Mouse (Mus musculus) embryonic facial prominence, embryonic 10.5 days (tissue): ENCODE measurements around the gene Prr7. TPM values are rescaled to one million over a fixed set of nuclear protein-coding genes. Genes with fewer than 3 reads are reported as not detected.

Source experiments
- microRNA-seq: library from miRNA; unstranded; fragments of <30 nt; microRNA quantifications from one replicate; pipeline ENCODE4, GENCODE M21; 2017
- polyA plus RNA-seq: library from polyadenylated mRNA; unstranded; fragments of >200 nt; fragmentation: Nextera tagmentation; extraction: Ambion mirVana; gene quantifications from 2 replicates; pipeline ENCODE4 v1.2.1, GENCODE M21; 2016

Prr7 gene
- polyA plus RNA-seq, 1 experiment from 2014 or later = 0.54 TPM

Small RNA genes lying within 50 kb of the gene (microRNA-seq; reads per million reads assigned to microRNA genes)
- gene Mir6943 = not detected
- gene Mir6944 = 79.0 reads per million, percentile 47 among the genes with 10 or more reads in this experiment
- gene Mir6945 = 2.4 reads per million

Other genes with a start within 250 kb of the Prr7 start
- 460 and 481 TPM in 2 replicates for gene Prelid1, start 143.8 kb upstream of the Prr7 start, polyA plus RNA-seq
- gene Rab24, start 142.3 kb upstream of the Prr7 start, polyA plus RNA-seq = 70.4 and 73.3 TPM in 2 replicates
- gene Mxd3, start 134.4 kb upstream of the Prr7 start, polyA plus RNA-seq = 20.5 and 20.9 TPM in 2 replicates
- gene Lman2, start 101.5 kb upstream of the Prr7 start, polyA plus RNA-seq = 101 and 110 TPM in 2 replicates
- gene Rgs14, start 94.5 kb upstream of the Prr7 start, polyA plus RNA-seq = 0.54 and 0.97 TPM in 2 replicates
- gene Slc34a1, start 66.1 kb upstream of the Prr7 start, polyA plus RNA-seq = not detected in 2 replicates
- not detected in 2 replicates for gene Pfn3, start 49.0 kb upstream of the Prr7 start, polyA plus RNA-seq
- gene F12, start 37.5 kb upstream of the Prr7 start, polyA plus RNA-seq = 0.13 TPM in 1 of 2 replicates, not detected in the other
- gene Grk6, start 19.2 kb upstream of the Prr7 start, polyA plus RNA-seq = 65.2 and 65.6 TPM in 2 replicates
- 412 and 419 TPM in 2 replicates for gene Dbn1, start 23.8 kb downstream of the Prr7 start, polyA plus RNA-seq
- 209 and 215 TPM in 2 replicates for gene Pdlim7, start 49.4 kb downstream of the Prr7 start, polyA plus RNA-seq
- gene Dok3, start 65.0 kb downstream of the Prr7 start, polyA plus RNA-seq = 3.6 and 4.2 TPM in 2 replicates
- gene Ddx41, start 72.4 kb downstream of the Prr7 start, polyA plus RNA-seq = 90.0 and 93.5 TPM in 2 replicates
- 62.7 and 67.3 TPM in 2 replicates for gene Fam193b, start 106.9 kb downstream of the Prr7 start, polyA plus RNA-seq
- 120 and 121 TPM in 2 replicates for gene Tmed9, start 109.5 kb downstream of the Prr7 start, polyA plus RNA-seq
- gene B4galt7, start 135.6 kb downstream of the Prr7 start, polyA plus RNA-seq = 30.1 and 32.0 TPM in 2 replicates
- gene Caml, start 158.7 kb downstream of the Prr7 start, polyA plus RNA-seq = 52.6 and 53.6 TPM in 2 replicates
- gene Ddx46, start 170.8 kb downstream of the Prr7 start, polyA plus RNA-seq = 44.7 and 47.4 TPM in 2 replicates
- gene B230219D22Rik, start 228.9 kb downstream of the Prr7 start, polyA plus RNA-seq = 55.5 and 60.7 TPM in 2 replicates